Mouse (Mus musculus): ENCODE data around the gene Fkbp11. TPM values are rescaled to one million over a fixed set of nuclear protein-coding genes. Genes with fewer than 3 reads are reported as not detected.
A peak's percentile ranks its signal among the peaks of the same experiment; 100 is the strongest.

Fkbp11 gene
- polyA plus RNA-seq, 1 experiment from 2014 or later: 3.6 TPM

DNA sequence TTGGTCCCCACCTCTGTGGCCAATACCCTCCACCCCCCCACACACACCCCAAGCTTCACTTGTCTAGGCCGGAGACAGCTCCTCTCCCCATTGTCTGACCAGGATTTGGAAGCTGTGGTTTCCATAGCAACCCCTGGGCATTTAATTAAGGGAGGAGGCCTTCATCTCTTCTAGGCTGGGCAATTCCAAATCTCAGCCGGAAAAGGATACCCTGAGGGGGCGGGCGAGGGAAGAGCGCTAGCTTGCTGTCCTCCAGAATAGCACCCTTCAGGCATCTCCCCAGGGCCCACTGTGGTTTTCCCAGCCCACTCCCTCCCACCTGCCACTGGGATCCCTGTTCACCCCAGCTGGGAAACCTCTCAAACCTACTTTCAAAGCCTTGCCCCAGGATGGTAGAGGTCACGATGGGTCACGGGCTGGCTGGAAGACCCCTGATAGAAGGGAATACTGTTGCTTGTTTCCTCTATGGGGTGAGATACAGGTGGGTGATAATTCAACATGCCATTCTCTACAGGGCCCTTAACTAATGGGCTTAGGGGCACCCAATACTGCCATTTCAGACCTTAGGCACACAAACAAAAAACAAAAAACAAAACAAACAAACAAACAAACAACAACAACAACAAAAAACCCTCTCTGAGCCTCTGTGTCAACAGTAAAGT lies 36.4 kb downstream of the Fkbp11 start:
- Histone ChIP-seq H3K36me3 (ENCODE audit: control insufficient read depth, insufficient read depth, low read length) (no peaks in the 10 kb centered on the region), H3K27ac (ENCODE audit: low read depth, low read length) (no peak overlapping the region), H3K4me3 (ENCODE audit: low read depth, low read length) (no peak overlapping the region), H3K9me3 (ENCODE audit: control insufficient read depth, low read length) (no peaks in the 10 kb centered on the region), H3K9ac (replicated peaks; ENCODE audit: low read depth, low read length) (no peak overlapping the region), H3K4me2 (ENCODE audit: low read depth, low read length) (no peak overlapping the region), H3K4me1 (ENCODE audit: control insufficient read depth, insufficient read depth, low read length) (no peaks in the 10 kb centered on the region), H3K27me3 (ENCODE audit: control insufficient read depth, insufficient read depth, low read length) (no peaks in the 10 kb centered on the region)
- no peak for ATAC-seq (ENCODE audit: low read depth)
- WGBS: 12% methylated on average over 7 of the region's 7 CpGs

GRCm38 (mm10) chr15:98689682-98690081 lies 38.3 kb downstream of the Fkbp11 start:
- no peak overlapping the region for H3K4me2 ChIP-seq (ENCODE audit: low read depth, low read length)
- no peaks in the 10 kb centered on the region for H3K9me3 ChIP-seq (ENCODE audit: control insufficient read depth, low read length)
- no peaks in the 10 kb centered on the region for H3K4me1 ChIP-seq (ENCODE audit: control insufficient read depth, insufficient read depth, low read length)
- no peak overlapping the region for H3K27ac ChIP-seq (ENCODE audit: low read depth, low read length)
- no peak for ATAC-seq (ENCODE audit: low read depth)
- no peak overlapping the region for H3K9ac ChIP-seq (replicated peaks; ENCODE audit: low read depth, low read length)
- no peaks in the 10 kb centered on the region for H3K36me3 ChIP-seq (ENCODE audit: control insufficient read depth, insufficient read depth, low read length)
- no peak overlapping the region for H3K4me3 ChIP-seq (ENCODE audit: low read depth, low read length)
- 90% methylated on average over 2 of the region's 2 CpGs for WGBS
- H3K27me3 ChIP-seq (ENCODE audit: control insufficient read depth, insufficient read depth, low read length): no peaks in the 10 kb centered on the region

- no peak overlapping the region for H3K4me3 ChIP-seq (ENCODE audit: low read depth, low read length)
- H3K27ac ChIP-seq (ENCODE audit: low read depth, low read length): no peak overlapping the region
- 66% methylated on average over 3 of the region's 3 CpGs for WGBS
- H3K4me2 ChIP-seq (ENCODE audit: low read depth, low read length): no peak overlapping the region
- H3K4me1 ChIP-seq (ENCODE audit: control insufficient read depth, insufficient read depth, low read length): no peaks in the 10 kb centered on the region
- H3K9ac ChIP-seq (replicated peaks; ENCODE audit: low read depth, low read length): no peak overlapping the region
- ATAC-seq (ENCODE audit: low read depth): no peak
- H3K27me3 ChIP-seq (ENCODE audit: control insufficient read depth, insufficient read depth, low read length): no peaks in the 10 kb centered on the region
- H3K9me3 ChIP-seq (ENCODE audit: control insufficient read depth, low read length): no peaks in the 10 kb centered on the region
- no peaks in the 10 kb centered on the region for H3K36me3 ChIP-seq (ENCODE audit: control insufficient read depth, insufficient read depth, low read length)
These were observed 42.1 kb downstream of the Fkbp11 start for GRCm38 (mm10) chr15:98685926-98686325.

- no peak overlapping the region for H3K4me3 ChIP-seq (ENCODE audit: low read depth, low read length)
- no peaks in the 10 kb centered on the region for H3K9me3 ChIP-seq (ENCODE audit: control insufficient read depth, low read length)
- no peak overlapping the region for H3K4me2 ChIP-seq (ENCODE audit: low read depth, low read length)
- no peaks in the 10 kb centered on the region for H3K27me3 ChIP-seq (ENCODE audit: control insufficient read depth, insufficient read depth, low read length)
- 100% methylated on average over 1 of the region's 1 CpGs for WGBS
- H3K27ac ChIP-seq (ENCODE audit: low read depth, low read length): no peak overlapping the region
- H3K9ac ChIP-seq (replicated peaks; ENCODE audit: low read depth, low read length): no peak overlapping the region
- no peaks in the 10 kb centered on the region for H3K4me1 ChIP-seq (ENCODE audit: control insufficient read depth, insufficient read depth, low read length)
- H3K36me3 ChIP-seq (ENCODE audit: control insufficient read depth, insufficient read depth, low read length): no peaks in the 10 kb centered on the region
- ATAC-seq (ENCODE audit: low read depth): no peak
These were observed 44.3 kb downstream of the Fkbp11 start for GRCm38 (mm10) chr15:98683746-98684145.

DNA sequence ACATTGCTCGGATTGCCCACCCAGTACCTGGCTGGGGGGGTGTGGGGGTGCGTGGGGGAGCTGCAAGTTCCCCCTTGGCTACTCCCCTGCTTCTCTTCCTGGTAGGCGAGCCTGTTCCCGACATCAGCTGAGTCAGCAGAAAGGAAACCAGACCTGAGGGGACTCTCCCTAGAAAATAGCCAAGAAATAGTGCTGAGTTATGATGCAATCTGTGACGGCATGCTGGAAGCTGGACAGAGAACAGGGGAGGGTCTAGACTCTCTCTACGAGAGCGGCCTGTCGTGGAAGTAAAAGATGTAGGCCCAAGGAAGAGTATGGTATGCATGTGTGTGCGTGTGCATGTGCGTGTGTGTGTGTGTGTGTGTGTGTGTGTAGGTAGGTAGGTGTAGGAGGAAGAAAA lies 44.8 kb downstream of the Fkbp11 start:
- Histone ChIP-seq H3K4me3 (ENCODE audit: low read depth, low read length) (no peak overlapping the region), H3K36me3 (ENCODE audit: control insufficient read depth, insufficient read depth, low read length) (no peaks in the 10 kb centered on the region), H3K27ac (ENCODE audit: low read depth, low read length) (no peak overlapping the region), H3K4me1 (ENCODE audit: control insufficient read depth, insufficient read depth, low read length) (no peaks in the 10 kb centered on the region), H3K9me3 (ENCODE audit: control insufficient read depth, low read length) (no peaks in the 10 kb centered on the region), H3K9ac (replicated peaks; ENCODE audit: low read depth, low read length) (no peak overlapping the region), H3K4me2 (ENCODE audit: low read depth, low read length) (no peak overlapping the region), H3K27me3 (ENCODE audit: control insufficient read depth, insufficient read depth, low read length) (no peaks in the 10 kb centered on the region)
- WGBS: 73% methylated on average over 10 of the region's 10 CpGs
- ATAC-seq (ENCODE audit: low read depth): no peak

DNA sequence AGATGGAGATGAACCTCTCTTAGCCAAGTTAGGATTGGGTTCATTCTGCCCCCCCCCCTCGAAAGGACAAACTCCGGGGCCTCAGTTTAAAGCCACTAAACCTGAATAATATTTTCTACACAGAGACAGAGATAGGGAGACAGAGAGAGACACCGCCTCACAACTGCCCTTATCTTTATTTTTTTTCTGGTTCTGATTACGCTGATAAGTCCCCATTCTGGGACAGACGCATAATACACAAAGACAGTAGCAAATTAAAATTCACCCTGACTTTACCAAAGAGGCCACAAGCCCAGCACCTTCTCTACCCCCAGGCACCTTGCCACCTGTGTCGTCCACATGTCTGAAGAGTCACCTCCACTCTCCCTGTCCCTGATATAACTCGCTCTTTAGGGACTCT lies 46.4 kb downstream of the Fkbp11 start:
- no peaks in the 10 kb centered on the region for H3K27me3 ChIP-seq (ENCODE audit: control insufficient read depth, insufficient read depth, low read length)
- H3K27ac ChIP-seq (ENCODE audit: low read depth, low read length): no peak overlapping the region
- WGBS: 90% methylated on average over 7 of the region's 7 CpGs
- no peak overlapping the region for H3K4me2 ChIP-seq (ENCODE audit: low read depth, low read length)
- H3K4me3 ChIP-seq (ENCODE audit: low read depth, low read length): no peak overlapping the region
- peaks cover 4% of the 10 kb centered on the region; the same call in 1 of the 2 replicates for H3K4me1 ChIP-seq (ENCODE audit: control insufficient read depth, insufficient read depth, low read length)
- H3K9me3 ChIP-seq (ENCODE audit: control insufficient read depth, low read length): no peaks in the 10 kb centered on the region
- ATAC-seq (ENCODE audit: low read depth): no peak
- no peaks in the 10 kb centered on the region for H3K36me3 ChIP-seq (ENCODE audit: control insufficient read depth, insufficient read depth, low read length)
- no peak overlapping the region for H3K9ac ChIP-seq (replicated peaks; ENCODE audit: low read depth, low read length)

- Histone ChIP-seq H3K4me3 (ENCODE audit: low read depth, low read length) (no peak overlapping the region), H3K4me1 (ENCODE audit: control insufficient read depth, insufficient read depth, low read length) (peaks cover 12% of the 10 kb centered on the region; the same call in 1 of the 2 replicates), H3K27ac (ENCODE audit: low read depth, low read length) (no peak overlapping the region), H3K27me3 (ENCODE audit: control insufficient read depth, insufficient read depth, low read length) (no peaks in the 10 kb centered on the region), H3K9me3 (ENCODE audit: control insufficient read depth, low read length) (no peaks in the 10 kb centered on the region), H3K9ac (replicated peaks; ENCODE audit: low read depth, low read length) (no peak overlapping the region), H3K4me2 (ENCODE audit: low read depth, low read length) (no peak overlapping the region), H3K36me3 (ENCODE audit: control insufficient read depth, insufficient read depth, low read length) (no peaks in the 10 kb centered on the region)
- no peak for ATAC-seq (ENCODE audit: low read depth)
- 87% methylated on average over 8 of the region's 8 CpGs for whole genome bisulfite sequencing
These were observed 47.3 kb downstream of the Fkbp11 start for GRCm38 (mm10) chr15:98680660-98681059.

DNA sequence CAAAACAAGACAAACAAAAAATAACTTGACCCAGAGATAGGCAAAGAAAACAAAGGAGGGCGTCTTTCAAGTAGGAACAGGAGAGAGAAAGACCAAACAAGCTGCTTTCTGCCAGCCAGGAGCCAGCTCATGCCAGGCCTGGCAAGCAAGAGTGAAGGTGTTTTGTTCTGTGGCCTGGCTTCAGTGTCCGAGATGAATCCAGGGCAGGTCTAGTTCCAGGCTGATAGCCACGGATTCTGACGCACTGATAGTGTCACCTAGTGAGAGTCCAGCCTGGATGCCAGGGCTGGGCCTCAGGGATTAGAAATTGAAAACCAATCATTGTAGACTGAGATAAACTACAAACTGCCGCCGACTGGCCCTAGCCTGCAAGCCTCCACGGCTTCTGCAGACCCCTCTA lies 50.0 kb downstream of the Fkbp11 start:
- H3K4me2 ChIP-seq (ENCODE audit: low read depth, low read length): no peak overlapping the region
- H3K36me3 ChIP-seq (ENCODE audit: control insufficient read depth, insufficient read depth, low read length): no peaks in the 10 kb centered on the region
- ATAC-seq (ENCODE audit: low read depth): no peak
- H3K9me3 ChIP-seq (ENCODE audit: control insufficient read depth, low read length): no peaks in the 10 kb centered on the region
- peaks cover 21% of the 10 kb centered on the region; the same call in 1 of the 2 replicates for H3K4me1 ChIP-seq (ENCODE audit: control insufficient read depth, insufficient read depth, low read length)
- 72% methylated on average over 7 of the region's 7 CpGs for WGBS
- no peak overlapping the region for H3K4me3 ChIP-seq (ENCODE audit: low read depth, low read length)
- H3K9ac ChIP-seq (replicated peaks; ENCODE audit: low read depth, low read length): no peak overlapping the region
- H3K27me3 ChIP-seq (ENCODE audit: control insufficient read depth, insufficient read depth, low read length): no peaks in the 10 kb centered on the region
- no peak overlapping the region for H3K27ac ChIP-seq (ENCODE audit: low read depth, low read length)

GRCm38 (mm10) chr15:98676940-98677728 lies 50.9 kb downstream of the Fkbp11 start, which contains the start of gene Rnd1:
Rnd1 (minus strand) TSS chr15:98677461.
- Histone ChIP-seq H3K4me3 (ENCODE audit: low read depth, low read length) (peak within 1 kb of the TSS; percentile 40), H3K9me3 (ENCODE audit: control insufficient read depth, low read length) (no peaks in the 10 kb centered on the region), H3K27ac (ENCODE audit: low read depth, low read length) (no peak within 1 kb of the TSS), H3K4me2 (ENCODE audit: low read depth, low read length) (peak within 1 kb of the TSS; percentile 97), H3K9ac (replicated peaks; ENCODE audit: low read depth, low read length) (peak within 1 kb of the TSS; percentile 58), H3K27me3 (ENCODE audit: control insufficient read depth, insufficient read depth, low read length) (no peaks in the 10 kb centered on the region), H3K4me1 (ENCODE audit: control insufficient read depth, insufficient read depth, low read length) (peaks cover 21% of the 10 kb centered on the region; the same call in 1 of the 2 replicates), H3K36me3 (ENCODE audit: control insufficient read depth, insufficient read depth, low read length) (no peaks in the 10 kb centered on the region)
- ATAC-seq (ENCODE audit: low read depth): peak; percentile 94
- WGBS: 0% methylated on average over 37 of the region's 37 CpGs

All from neural tube, embryonic 14.5 days (tissue).